Mouse (Mus musculus): ENCODE results near the gene Rspo1. TPM values are rescaled to one million over a fixed set of nuclear protein-coding genes. Genes with fewer than 3 reads are reported as not detected.
A peak's percentile ranks its signal among the peaks of the same experiment; 100 is the strongest.

Gene Rspo1
- total and polyA plus RNA-seq, 2 experiments from 2014 or later = 1.9 to 3.8 TPM

GRCm38 (mm10) chr4:125017431-125017830 lies 31.2 kb downstream of the Rspo1 start:
- TF ChIP-seq EP300 (IDR thresholded peaks at IDR 0.05; ENCODE audit: low read depth) = no peak
- no peak for TF ChIP-seq CTCF (IDR thresholded peaks at IDR 0.05; ENCODE audit: low read depth)
- no peak overlapping the region for H3K27ac ChIP-seq (ENCODE audit: low read depth)
- 44% methylated on average over 11 of the region's 11 CpGs for WGBS
- H3K4me1 ChIP-seq (ENCODE audit: control insufficient read depth, insufficient read depth) = no peaks in the 10 kb centered on the region
- DNase-seq (ENCODE audit: low spot score) (no peak), ATAC-seq (ENCODE audit: insufficient read depth, low read depth) (no peak)
- H3K4me3 ChIP-seq (ENCODE audit: low read depth, low read length) = no peak overlapping the region
- H3K9me3 ChIP-seq (replicated peaks; ENCODE audit: control insufficient read depth, low read length) = no peaks in the 10 kb centered on the region
- H3K36me3 ChIP-seq (replicated peaks; ENCODE audit: control insufficient read depth, insufficient read depth, low read length) = no peaks in the 10 kb centered on the region
- 0 out of 2 replicates have a peak, but pooled peaks cover 3% of the 10 kb centered on the region for H3K27me3 ChIP-seq (ENCODE audit: control insufficient read depth, insufficient read depth, low read length)
- no peak overlapping the region for H3K4me2 ChIP-seq (ENCODE audit: low read depth, low read length)
- H3K9ac ChIP-seq (replicated peaks; ENCODE audit: low read depth, low read length) = no peak overlapping the region

- Histone ChIP-seq H3K27ac (ENCODE audit: low read depth) (no peak overlapping the region), H3K4me3 (ENCODE audit: low read depth, low read length) (no peak overlapping the region), H3K27me3 (ENCODE audit: control insufficient read depth, insufficient read depth, low read length) (0 out of 2 replicates have a peak, but pooled peaks cover 3% of the 10 kb centered on the region), H3K4me1 (ENCODE audit: control insufficient read depth, insufficient read depth) (no peaks in the 10 kb centered on the region), H3K9ac (replicated peaks; ENCODE audit: low read depth, low read length) (no peak overlapping the region), H3K4me2 (ENCODE audit: low read depth, low read length) (no peak overlapping the region), H3K36me3 (replicated peaks; ENCODE audit: control insufficient read depth, insufficient read depth, low read length) (no peaks in the 10 kb centered on the region), H3K9me3 (replicated peaks; ENCODE audit: control insufficient read depth, low read length) (no peaks in the 10 kb centered on the region)
- TF ChIP-seq EP300 (IDR thresholded peaks at IDR 0.05; ENCODE audit: low read depth) = no peak
- peak; percentile 6; the same call in 1 of the 2 replicates for TF ChIP-seq CTCF (IDR thresholded peaks at IDR 0.05; ENCODE audit: low read depth)
- no peak for DNase-seq (ENCODE audit: low spot score)
- no peak for ATAC-seq (ENCODE audit: insufficient read depth, low read depth)
- WGBS = 27% methylated on average over 11 of the region's 11 CpGs
Measured at GRCm38 (mm10) chr4:125020780-125021538, 34.7 kb downstream of the Rspo1 start.

- Histone ChIP-seq H3K4me3 (ENCODE audit: low read depth, low read length) (peak overlapping the region; percentile 71), H3K36me3 (replicated peaks; ENCODE audit: control insufficient read depth, insufficient read depth, low read length) (peaks cover 2% of the 10 kb centered on the region; the same call in 1 of the 2 replicates), H3K9me3 (replicated peaks; ENCODE audit: control insufficient read depth, low read length) (no peaks in the 10 kb centered on the region), H3K4me1 (ENCODE audit: control insufficient read depth, insufficient read depth) (peaks cover 9% of the 10 kb centered on the region; the same call in 1 of the 2 replicates), H3K4me2 (ENCODE audit: low read depth, low read length) (peak overlapping the region; percentile 88), H3K27me3 (ENCODE audit: control insufficient read depth, insufficient read depth, low read length) (no peaks in the 10 kb centered on the region), H3K9ac (replicated peaks; ENCODE audit: low read depth, low read length) (peak overlapping the region; percentile 80), H3K27ac (ENCODE audit: low read depth) (peak overlapping the region; percentile 21; the same call in 1 of the 2 replicates)
- DNase-seq (ENCODE audit: low spot score) = peak; percentile 93
- under 1% methylated on average over 50 of the region's 50 CpGs for WGBS
- TF ChIP-seq EP300 (IDR thresholded peaks at IDR 0.05; ENCODE audit: low read depth) (no peak), CTCF (IDR thresholded peaks at IDR 0.05; ENCODE audit: low read depth) (no peak)
- ATAC-seq (ENCODE audit: insufficient read depth, low read depth) = peak; percentile 100
Measured at GRCm38 (mm10) chr4:125029891-125030614, 43.8 kb downstream of the Rspo1 start.

- WGBS = 95% methylated on average over 4 of the region's 4 CpGs
- no peak for ATAC-seq (ENCODE audit: insufficient read depth, low read depth)
- Histone ChIP-seq H3K4me3 (ENCODE audit: low read depth, low read length) (no peak overlapping the region), H3K36me3 (replicated peaks; ENCODE audit: control insufficient read depth, insufficient read depth, low read length) (peaks cover 32% of the 10 kb centered on the region), H3K4me2 (ENCODE audit: low read depth, low read length) (no peak overlapping the region), H3K4me1 (ENCODE audit: control insufficient read depth, insufficient read depth) (peaks cover 9% of the 10 kb centered on the region; the same call in 1 of the 2 replicates), H3K27me3 (ENCODE audit: control insufficient read depth, insufficient read depth, low read length) (no peaks in the 10 kb centered on the region), H3K9ac (replicated peaks; ENCODE audit: low read depth, low read length) (no peak overlapping the region), H3K27ac (ENCODE audit: low read depth) (no peak overlapping the region), H3K9me3 (replicated peaks; ENCODE audit: control insufficient read depth, low read length) (no peaks in the 10 kb centered on the region)
- TF ChIP-seq CTCF (IDR thresholded peaks at IDR 0.05; ENCODE audit: low read depth) = no peak
- no peak for TF ChIP-seq EP300 (IDR thresholded peaks at IDR 0.05; ENCODE audit: low read depth)
- no peak for DNase-seq (ENCODE audit: low spot score)
Measured at GRCm38 (mm10) chr4:125034341-125034740, 48.1 kb downstream of the Rspo1 start.

DNA sequence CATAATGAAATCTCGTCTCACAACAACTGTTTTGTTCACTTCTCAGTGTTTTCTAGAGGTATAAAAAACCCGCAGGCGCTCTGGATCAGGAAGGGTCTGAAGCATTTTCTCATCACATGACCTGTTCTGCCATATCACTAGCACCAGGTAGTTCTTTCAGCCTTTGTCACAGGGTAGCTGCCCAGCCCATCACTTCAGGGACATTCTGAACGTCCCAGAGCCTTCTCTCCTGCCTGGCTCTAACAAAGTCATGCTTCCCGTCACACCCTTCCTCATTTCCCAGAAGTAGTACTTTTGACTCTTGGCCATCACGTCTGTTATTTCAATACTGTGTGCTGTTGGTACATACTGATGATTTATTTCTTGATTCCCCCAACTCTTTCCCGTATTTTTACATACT lies 58.2 kb downstream of the Rspo1 start:
- peaks cover 95% of the 10 kb centered on the region for H3K36me3 ChIP-seq (replicated peaks; ENCODE audit: control insufficient read depth, insufficient read depth, low read length)
- ATAC-seq (ENCODE audit: insufficient read depth, low read depth) (no peak), DNase-seq (ENCODE audit: low spot score) (no peak)
- no peaks in the 10 kb centered on the region for H3K27me3 ChIP-seq (ENCODE audit: control insufficient read depth, insufficient read depth, low read length)
- no peak overlapping the region for H3K4me2 ChIP-seq (ENCODE audit: low read depth, low read length)
- WGBS = 84% methylated on average over 7 of the region's 7 CpGs
- no peaks in the 10 kb centered on the region for H3K9me3 ChIP-seq (replicated peaks; ENCODE audit: control insufficient read depth, low read length)
- H3K4me3 ChIP-seq (ENCODE audit: low read depth, low read length) = no peak overlapping the region
- H3K27ac ChIP-seq (ENCODE audit: low read depth) = no peak overlapping the region
- H3K9ac ChIP-seq (replicated peaks; ENCODE audit: low read depth, low read length) = no peak overlapping the region
- TF ChIP-seq EP300 (IDR thresholded peaks at IDR 0.05; ENCODE audit: low read depth) (no peak), CTCF (IDR thresholded peaks at IDR 0.05; ENCODE audit: low read depth) (no peak)
- H3K4me1 ChIP-seq (ENCODE audit: control insufficient read depth, insufficient read depth) = no peaks in the 10 kb centered on the region

All from heart, postnatal 0 days (tissue).